Mouse (Mus musculus): ENCODE measurements around the gene Ago1.

The Ago1 gene

GRCm38 (mm10) chr4:126468285-126468901, at the start of gene Ago1:
Ago1 (minus strand) TSS chr4:126468583.
- in situ Hi-C loops (cut with MboI, MseI), result no loop called here

GRCm38 (mm10) chr4:126512308-126513066, 44.1 kb upstream of the Ago1 start:
- in situ Hi-C loops (cut with MboI, MseI), result no loop called here

- in situ Hi-C loops (cut with MboI, MseI), result no loop called here
Observed at GRCm38 (mm10) chr4:126511013-126511412, 42.6 kb upstream of the Ago1 start.

- in situ Hi-C loops (cut with MboI, MseI), result loop anchor here in 1 of 2 experiments (10.0 kb wide), 1 partner anchor 584 kb away; no protein-coding TSS in a partner anchor
Observed at GRCm38 (mm10) chr4:126509072-126509471, 40.7 kb upstream of the Ago1 start.

- in situ Hi-C loops (cut with MboI, MseI), result loop anchor here in 1 of 2 experiments (10.0 kb wide), 1 partner anchor 584 kb away; no protein-coding TSS in a partner anchor
Observed at GRCm38 (mm10) chr4:126508110-126508899, 39.9 kb upstream of the Ago1 start.

GRCm38 (mm10) chr4:126502977-126503309, 34.6 kb upstream of the Ago1 start:
- in situ Hi-C loops (cut with MboI, MseI), result loop anchor here in 1 of 2 experiments (10.0 kb wide), 1 partner anchor 578 kb away; no protein-coding TSS in a partner anchor

GRCm38 (mm10) chr4:126502141-126502976, 34.0 kb upstream of the Ago1 start:
- in situ Hi-C loops (cut with MboI, MseI), result loop anchor here in 1 of 2 experiments (10.0 kb wide), 1 partner anchor 578 kb away; no protein-coding TSS in a partner anchor

GRCm38 (mm10) chr4:126498601-126499000, 30.2 kb upstream of the Ago1 start:
- in situ Hi-C loops (cut with MboI, MseI), result no loop called here

- in situ Hi-C loops (cut with MboI, MseI), result no loop called here
Observed at GRCm38 (mm10) chr4:126496963-126497362, 28.6 kb upstream of the Ago1 start.

GRCm38 (mm10) chr4:126495942-126496790, 27.8 kb upstream of the Ago1 start:
- in situ Hi-C loops (cut with MboI, MseI), result no loop called here

GRCm38 (mm10) chr4:126495453-126495852, 27.1 kb upstream of the Ago1 start:
- in situ Hi-C loops (cut with MboI, MseI), result no loop called here

- in situ Hi-C loops (cut with MboI, MseI), result no loop called here
Observed at GRCm38 (mm10) chr4:126493416-126493815, 25.0 kb upstream of the Ago1 start.

- in situ Hi-C loops (cut with MboI, MseI), result no loop called here
Observed at GRCm38 (mm10) chr4:126491977-126492376, 23.6 kb upstream of the Ago1 start.

- in situ Hi-C loops (cut with MboI, MseI), result no loop called here
Observed at GRCm38 (mm10) chr4:126490726-126491125, 22.3 kb upstream of the Ago1 start.

- in situ Hi-C loops (cut with MboI, MseI), result no loop called here
Observed at GRCm38 (mm10) chr4:126489811-126490210, 21.4 kb upstream of the Ago1 start.

- in situ Hi-C loops (cut with MboI, MseI), result no loop called here
Observed at GRCm38 (mm10) chr4:126486217-126486616, 17.8 kb upstream of the Ago1 start.

GRCm38 (mm10) chr4:126485065-126485464, 16.7 kb upstream of the Ago1 start:
- in situ Hi-C loops (cut with MboI, MseI), result no loop called here

GRCm38 (mm10) chr4:126483874-126484273, 15.5 kb upstream of the Ago1 start:
- in situ Hi-C loops (cut with MboI, MseI), result no loop called here

GRCm38 (mm10) chr4:126482951-126483350, 14.6 kb upstream of the Ago1 start:
- in situ Hi-C loops (cut with MboI, MseI), result no loop called here

GRCm38 (mm10) chr4:126481461-126481860, 13.1 kb upstream of the Ago1 start:
- in situ Hi-C loops (cut with MboI, MseI), result no loop called here
